Mouse (Mus musculus) kidney, postnatal 36 days (tissue): ENCODE measurements around the gene Plxdc2.

Experiments used
- DNase-seq, 2 experiments: peaks; one replicate each; pipeline ENCODE4 v3.0.0; 2021 to 2022; ENCODE audit warnings: mixed read lengths in 2 of 2

The Plxdc2 gene

GRCm38 (mm10) chr2:16578153-16578552 lies 222.0 kb downstream of the Plxdc2 start:
- DNase-seq = no peak

- DNase-seq = no peak
Observed at GRCm38 (mm10) chr2:16588546-16588945, 232.4 kb downstream of the Plxdc2 start.

- peak; percentile 14 to 44 for DNase-seq
Observed at GRCm38 (mm10) chr2:16595451-16595850, 239.3 kb downstream of the Plxdc2 start.

- no peak for DNase-seq
Observed at GRCm38 (mm10) chr2:16598231-16598630, 242.1 kb downstream of the Plxdc2 start.

- DNase-seq = peak; percentile 30 to 78
Observed at GRCm38 (mm10) chr2:16604291-16604690, 248.2 kb downstream of the Plxdc2 start.

- peak; percentile 67 to 79 for DNase-seq
Observed at GRCm38 (mm10) chr2:16607792-16608586, 251.9 kb downstream of the Plxdc2 start.

- peak; percentile 4 to 31 for DNase-seq
Observed at GRCm38 (mm10) chr2:16642061-16642460, 286.0 kb downstream of the Plxdc2 start.

- DNase-seq = no peak
Observed at GRCm38 (mm10) chr2:16651713-16652112, 295.6 kb downstream of the Plxdc2 start.

- DNase-seq = no peak
Observed at GRCm38 (mm10) chr2:16664516-16664915, 308.4 kb downstream of the Plxdc2 start.

GRCm38 (mm10) chr2:16668391-16668790 lies 312.3 kb downstream of the Plxdc2 start:
- DNase-seq = no peak

- no peak for DNase-seq
Observed at GRCm38 (mm10) chr2:16682905-16683304, 326.8 kb downstream of the Plxdc2 start.

- DNase-seq = no peak
Observed at GRCm38 (mm10) chr2:16683739-16684138, 327.6 kb downstream of the Plxdc2 start.

GRCm38 (mm10) chr2:16684529-16684928 lies 328.4 kb downstream of the Plxdc2 start:
- no peak for DNase-seq

GRCm38 (mm10) chr2:16696390-16696789 lies 340.3 kb downstream of the Plxdc2 start:
- DNase-seq = no peak

GRCm38 (mm10) chr2:16697181-16697580 lies 341.1 kb downstream of the Plxdc2 start:
- no peak for DNase-seq

GRCm38 (mm10) chr2:16706227-16706626 lies 350.1 kb downstream of the Plxdc2 start:
- DNase-seq = peak in 1 of 2 experiments; percentile 39

GRCm38 (mm10) chr2:16709885-16710284 lies 353.8 kb downstream of the Plxdc2 start:
- no peak for DNase-seq

GRCm38 (mm10) chr2:16731033-16731432 lies 374.9 kb downstream of the Plxdc2 start:
- no peak for DNase-seq

GRCm38 (mm10) chr2:16734381-16734780 lies 378.3 kb downstream of the Plxdc2 start:
- DNase-seq = no peak

- peak; percentile 2 to 18 for DNase-seq
Observed at GRCm38 (mm10) chr2:16738241-16738640, 382.1 kb downstream of the Plxdc2 start.

- DNase-seq = no peak
Observed at GRCm38 (mm10) chr2:16741813-16742212, 385.7 kb downstream of the Plxdc2 start.

GRCm38 (mm10) chr2:16743568-16743967 lies 387.5 kb downstream of the Plxdc2 start:
- DNase-seq = no peak

GRCm38 (mm10) chr2:16749302-16749909 lies 393.3 kb downstream of the Plxdc2 start:
- DNase-seq = no peak

GRCm38 (mm10) chr2:16757158-16757557 lies 401.1 kb downstream of the Plxdc2 start:
- no peak for DNase-seq
